Mouse (Mus musculus) right cerebral cortex, postnatal 36 days (tissue): ENCODE results near the gene Smarcd1.
A peak's percentile ranks its signal among the peaks of the same experiment; 100 is the strongest.
"Not testable (repeated sequence)": the region's sequence is repeated elsewhere in the genome, so short reads cannot be mapped to it uniquely, and the experiment has no call there.

ENCODE experiments used
- DNase-seq, 2 experiments: peaks; one replicate each; pipeline ENCODE4 v3.0.0; 2022; ENCODE audit warnings: low spot score in 2 of 2, mixed read lengths in 1 of 2

Gene Smarcd1

DNA sequence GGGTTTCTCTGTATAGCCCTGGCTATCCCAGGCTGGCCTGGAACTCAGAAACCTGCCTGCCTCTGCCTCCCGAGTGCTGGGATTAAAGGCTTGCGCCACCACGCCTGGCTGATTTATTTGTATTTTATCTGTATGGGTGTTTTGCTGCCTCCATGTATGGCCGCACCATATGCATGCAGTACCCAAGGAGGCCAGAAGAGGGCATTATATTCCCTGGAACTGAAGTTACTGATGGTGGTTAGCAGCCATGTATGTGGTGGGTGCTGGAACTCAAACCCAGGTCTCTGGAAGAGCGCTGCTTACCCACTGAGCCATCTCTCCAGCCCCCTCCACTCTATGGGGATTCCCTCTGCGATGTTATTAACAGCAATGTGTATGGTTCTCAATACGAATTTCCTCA, 19.0 kb upstream of the Smarcd1 start:
- no peak for DNase-seq

DNA sequence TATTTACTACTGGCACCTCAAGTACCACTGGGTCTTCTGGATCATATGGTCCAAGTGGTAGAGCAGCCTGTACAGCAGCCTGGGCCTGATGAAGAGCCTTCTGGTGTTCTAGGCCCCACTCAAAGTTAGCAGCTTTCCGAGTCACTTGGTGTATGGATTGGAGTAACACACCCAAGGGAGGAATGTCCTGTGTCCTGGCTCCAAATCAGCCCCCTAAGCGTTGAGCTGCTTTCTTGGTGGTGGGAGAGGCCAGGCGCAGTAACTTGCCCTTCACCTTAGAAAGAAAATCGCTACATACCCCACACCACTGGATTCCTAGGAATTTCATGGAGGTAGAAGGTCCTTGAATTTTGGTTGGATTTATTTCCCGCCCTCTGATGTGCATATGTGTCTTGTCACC, 17.8 kb upstream of the Smarcd1 start:
- DNase-seq = no peak

DNA sequence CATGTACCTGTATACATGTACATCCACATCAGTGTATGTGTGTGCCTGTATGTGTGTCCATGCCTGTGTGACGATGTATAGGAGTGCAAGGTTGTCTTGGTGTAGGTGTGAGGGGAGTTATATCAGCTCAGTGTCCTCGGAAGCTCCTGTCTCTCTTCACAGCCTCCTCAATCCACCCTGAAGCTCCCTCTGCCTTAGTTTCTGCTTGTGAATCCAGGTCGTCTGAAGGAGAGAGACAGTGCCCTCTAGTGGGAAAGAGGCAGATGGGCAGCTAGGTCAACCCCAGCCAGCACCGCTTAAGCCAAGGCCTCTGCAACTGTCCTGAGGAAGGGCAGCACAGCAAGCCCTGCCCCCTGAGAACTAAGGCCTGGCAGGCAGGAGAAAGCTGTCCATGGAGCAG, 13.2 kb upstream of the Smarcd1 start:
- no peak for DNase-seq

DNA sequence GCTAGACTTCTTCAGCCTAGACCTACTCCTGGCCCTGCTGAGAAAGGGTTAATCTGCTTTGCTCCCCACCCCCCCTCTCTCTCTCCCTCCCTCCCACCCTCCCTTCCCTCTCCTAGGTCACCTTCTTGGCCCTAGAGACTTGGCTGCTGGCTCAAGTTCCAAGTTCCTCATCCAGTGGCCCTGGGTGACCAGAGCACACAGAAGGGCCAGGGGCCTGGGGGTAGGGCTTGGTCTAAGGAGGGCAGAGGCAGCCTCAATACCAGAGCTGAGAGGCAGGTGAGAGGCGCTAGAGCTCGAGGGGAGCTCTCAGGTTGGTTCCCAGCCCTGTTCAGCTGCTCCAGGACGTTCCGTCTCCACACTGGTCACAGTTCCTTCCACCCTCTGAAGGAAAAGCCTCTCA, 11.0 kb upstream of the Smarcd1 start:
- no peak for DNase-seq

DNA sequence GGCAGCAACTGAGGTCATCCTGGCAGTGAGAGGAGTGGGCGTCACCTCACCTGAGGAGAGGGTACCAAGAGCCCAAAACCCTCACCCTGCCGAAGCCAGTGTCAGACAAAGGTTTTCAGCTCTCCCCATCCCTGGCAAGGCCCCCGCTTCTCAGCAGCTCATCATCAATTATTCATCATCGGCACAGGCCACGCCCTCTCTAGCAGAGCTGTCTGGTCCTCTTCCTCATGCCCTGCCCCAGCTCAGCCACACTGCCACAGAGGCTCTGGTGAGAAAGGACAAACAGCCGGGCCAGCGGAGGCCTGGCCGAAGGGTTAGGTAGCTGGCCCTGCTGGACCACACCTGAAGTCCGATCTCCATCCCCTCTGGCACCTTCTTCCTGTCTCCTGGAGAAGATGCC, 10.0 kb upstream of the Smarcd1 start:
- no peak for DNase-seq

DNA sequence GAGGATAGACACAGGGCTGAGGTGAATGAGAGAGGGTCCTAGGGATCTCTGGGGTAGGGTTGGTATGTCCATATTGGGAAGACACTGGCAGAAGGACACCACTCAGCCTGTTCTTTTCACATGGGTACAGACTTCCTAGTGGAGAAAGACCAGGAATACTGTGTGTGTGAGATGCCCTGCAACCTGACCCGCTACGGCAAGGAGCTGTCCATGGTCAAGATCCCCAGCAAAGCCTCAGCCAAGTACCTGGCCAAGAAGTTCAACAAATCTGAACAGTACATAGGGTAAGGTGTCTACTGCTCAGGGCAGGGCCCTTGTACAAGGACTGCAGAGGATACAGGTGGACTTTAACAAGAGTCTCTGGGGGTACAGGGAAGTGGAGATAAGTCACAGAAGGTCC, 4.6 kb upstream of the Smarcd1 start:
- no peak for DNase-seq

DNA sequence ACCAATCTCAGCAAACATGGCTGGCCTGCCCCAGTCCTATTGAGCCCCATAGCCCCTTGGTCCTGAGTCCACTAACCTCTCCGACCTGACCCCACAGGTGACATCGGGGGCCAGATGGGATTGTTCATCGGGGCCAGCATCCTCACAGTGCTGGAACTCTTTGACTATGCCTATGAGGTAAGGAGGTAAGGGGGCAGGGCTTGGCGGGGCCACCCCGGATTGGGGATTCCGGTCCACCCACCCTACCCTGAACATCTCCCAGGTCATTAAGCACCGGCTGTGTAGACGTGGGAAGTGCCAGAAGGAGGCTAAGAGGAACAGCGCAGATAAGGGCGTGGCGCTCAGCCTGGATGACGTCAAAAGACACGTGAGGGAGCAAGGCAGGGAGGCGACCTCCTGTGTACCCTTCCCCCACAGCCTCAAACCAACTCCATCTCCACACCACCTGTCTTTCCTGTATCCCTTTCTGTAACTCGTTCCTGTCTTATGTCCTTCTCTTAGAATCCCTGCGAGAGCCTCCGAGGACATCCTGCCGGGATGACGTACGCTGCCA, 3.3 kb upstream of the Smarcd1 start:
- DNase-seq = peak in 1 of 2 experiments; percentile 65

DNA sequence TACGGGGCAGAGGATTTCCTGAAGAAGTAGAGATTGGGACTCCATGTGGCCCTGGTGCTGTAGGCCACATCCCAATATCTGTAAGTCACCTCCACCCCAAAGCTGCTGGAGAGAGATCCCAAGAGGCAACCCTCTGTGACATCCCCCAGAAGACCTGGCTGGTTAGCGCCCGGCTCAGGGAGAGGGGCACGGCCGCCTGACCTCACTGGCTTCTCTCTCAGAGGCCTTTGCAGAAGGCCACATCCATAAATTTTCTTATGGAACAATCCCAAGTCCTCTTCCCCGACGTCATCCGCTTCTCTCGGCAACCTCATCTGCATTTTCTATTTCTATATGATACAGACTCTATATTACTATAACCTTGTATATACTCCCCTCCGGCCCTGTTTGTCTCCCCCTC, 2.2 kb upstream of the Smarcd1 start:
- DNase-seq = no peak

DNA sequence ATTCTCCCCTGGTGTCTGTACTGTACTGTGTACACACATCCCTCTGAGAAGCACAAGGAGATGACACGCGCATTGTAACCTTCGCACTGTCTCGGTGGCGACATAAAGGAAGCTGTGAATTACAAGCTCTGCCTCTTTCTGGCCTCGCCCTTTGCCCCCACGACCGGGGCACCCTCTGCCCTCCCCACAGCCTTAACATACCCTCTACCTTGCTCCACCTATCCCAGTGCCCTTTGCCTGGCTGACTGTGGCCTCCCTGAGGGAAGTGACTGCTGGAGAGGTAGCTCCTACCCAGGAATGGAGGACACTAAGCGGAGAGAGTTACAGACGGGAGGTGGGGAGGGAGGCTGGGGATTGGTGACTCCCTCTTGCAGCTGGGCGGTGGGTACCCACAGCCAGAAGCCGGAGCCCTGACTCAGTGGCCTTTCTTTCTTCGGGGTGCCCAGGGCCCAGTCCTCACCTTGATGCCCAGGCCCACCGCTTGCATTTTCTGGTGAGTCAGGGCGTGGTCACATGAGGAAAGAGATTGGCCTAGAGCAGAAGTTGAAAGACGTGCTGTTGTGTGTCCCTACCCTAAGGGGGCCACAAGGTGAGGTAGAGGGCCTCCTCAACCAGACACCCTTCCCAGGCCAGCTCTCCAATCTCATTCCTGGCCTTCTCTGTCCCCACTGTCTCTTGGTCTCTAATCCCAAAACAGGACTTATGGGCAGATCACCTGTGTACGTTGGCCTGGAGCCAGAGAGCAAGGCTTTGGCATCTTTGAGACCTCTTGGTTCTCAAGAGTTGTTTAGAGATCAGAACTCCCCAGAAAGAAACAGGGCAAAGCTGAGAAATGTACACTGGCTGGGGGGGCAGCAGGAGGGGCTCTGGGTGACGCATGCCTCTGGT, 1.5 kb upstream of the Smarcd1 start:
- DNase-seq = no peak

DNA sequence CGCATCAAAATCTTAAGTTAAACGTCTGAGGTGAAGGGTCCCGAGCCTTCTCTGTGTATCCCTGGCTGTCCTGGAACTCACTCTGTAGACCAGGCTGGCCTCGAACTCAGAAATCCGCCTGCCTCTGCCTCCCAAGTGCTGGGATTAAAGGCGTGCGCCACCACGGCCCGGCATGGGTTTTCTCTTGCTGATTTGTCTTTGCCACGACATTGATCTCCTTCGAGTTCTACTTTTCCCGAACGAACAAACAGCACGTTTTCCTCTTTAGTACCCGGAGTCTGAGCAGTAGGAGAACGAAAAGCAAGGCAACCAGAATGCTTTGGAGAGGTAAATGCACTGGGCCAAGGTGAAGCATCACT, 310 bp upstream of the Smarcd1 start:
- DNase-seq = not testable (repeated sequence)

DNA sequence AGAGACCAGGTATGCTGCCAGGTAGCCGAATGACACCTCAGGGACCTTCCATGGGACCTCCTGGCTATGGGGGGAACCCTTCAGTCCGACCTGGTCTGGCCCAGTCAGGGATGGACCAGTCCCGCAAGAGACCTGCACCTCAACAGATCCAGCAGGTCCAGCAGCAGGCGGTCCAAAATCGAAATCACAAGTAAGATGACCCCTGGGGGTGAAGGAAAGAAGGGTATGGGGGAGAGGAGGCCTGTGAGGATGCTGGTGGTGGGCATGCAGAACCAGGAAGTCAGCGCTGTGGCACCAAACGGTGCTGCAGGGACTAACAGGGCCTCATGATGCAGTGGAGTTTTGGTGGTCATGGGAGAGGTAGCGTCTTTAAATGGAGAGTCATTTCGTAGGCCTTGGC, 1.2 kb downstream of the Smarcd1 start:
- DNase-seq = no peak

DNA sequence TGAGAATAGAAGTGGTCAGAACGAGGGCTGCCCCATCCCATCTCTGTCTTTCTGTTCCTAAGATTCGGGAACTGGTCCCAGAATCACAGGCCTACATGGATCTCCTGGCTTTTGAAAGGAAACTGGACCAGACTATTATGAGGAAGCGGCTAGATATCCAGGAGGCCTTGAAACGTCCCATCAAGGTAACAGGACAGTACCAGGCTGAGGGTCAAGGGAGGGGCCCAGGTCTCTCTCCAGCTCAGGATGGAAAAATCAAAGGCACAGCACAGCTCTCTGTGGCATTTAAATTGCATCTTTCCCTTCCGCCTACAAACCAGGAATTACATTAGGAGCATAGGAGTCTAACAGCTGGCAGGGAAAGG, 1.7 kb downstream of the Smarcd1 start:
- DNase-seq = no peak

DNA sequence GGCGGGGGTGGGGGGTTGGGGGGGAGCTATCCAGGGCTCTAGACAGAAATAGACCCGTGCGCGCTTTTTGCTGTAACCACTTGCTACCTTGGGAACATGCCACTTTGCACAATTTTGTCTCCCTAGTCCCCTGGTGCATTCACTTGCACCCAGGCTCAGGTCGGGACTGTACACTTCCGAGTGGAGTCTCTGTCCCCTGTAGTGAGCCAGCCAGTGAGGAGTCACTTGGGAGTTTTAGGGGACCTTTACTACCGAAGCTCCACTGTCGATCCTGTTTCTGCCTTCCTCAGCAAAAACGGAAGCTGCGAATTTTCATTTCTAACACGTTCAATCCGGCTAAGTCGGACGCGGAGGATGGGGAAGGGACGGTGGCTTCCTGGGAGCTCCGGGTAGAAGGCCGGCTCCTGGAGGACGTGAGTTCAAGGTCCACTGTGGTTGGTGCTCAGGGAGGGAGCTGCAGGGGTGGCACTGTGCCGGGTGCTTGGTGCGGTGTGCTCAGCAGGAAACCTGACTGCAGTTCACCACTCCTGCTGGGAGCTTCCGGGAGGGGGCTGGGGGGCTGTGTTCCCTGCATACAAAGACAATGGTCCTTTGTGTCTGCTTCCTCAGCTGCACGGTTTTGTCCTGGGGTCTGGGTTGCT, 2.2 kb downstream of the Smarcd1 start:
- DNase-seq = peak; percentile 45 to 64

DNA sequence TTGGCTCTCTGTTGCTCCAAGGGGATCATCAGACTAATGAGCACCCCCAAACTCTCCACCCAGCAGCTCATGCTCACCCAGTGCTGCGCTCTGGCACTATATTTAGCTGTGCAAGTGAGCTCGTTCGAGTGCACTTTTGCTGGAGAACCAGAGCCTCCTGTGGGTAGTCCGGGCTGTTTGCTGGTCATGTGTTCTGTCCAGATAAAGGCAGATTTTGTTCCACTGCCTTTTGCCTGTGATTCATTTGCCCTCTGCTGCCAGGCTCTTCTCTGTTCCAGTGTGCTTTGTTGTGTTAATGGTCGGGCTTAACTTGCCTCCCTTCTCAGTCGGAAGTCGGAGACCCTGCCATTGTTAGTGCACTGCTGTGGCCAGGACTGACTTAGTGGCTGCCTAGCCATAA, 3.0 kb downstream of the Smarcd1 start:
- DNase-seq = no peak

DNA sequence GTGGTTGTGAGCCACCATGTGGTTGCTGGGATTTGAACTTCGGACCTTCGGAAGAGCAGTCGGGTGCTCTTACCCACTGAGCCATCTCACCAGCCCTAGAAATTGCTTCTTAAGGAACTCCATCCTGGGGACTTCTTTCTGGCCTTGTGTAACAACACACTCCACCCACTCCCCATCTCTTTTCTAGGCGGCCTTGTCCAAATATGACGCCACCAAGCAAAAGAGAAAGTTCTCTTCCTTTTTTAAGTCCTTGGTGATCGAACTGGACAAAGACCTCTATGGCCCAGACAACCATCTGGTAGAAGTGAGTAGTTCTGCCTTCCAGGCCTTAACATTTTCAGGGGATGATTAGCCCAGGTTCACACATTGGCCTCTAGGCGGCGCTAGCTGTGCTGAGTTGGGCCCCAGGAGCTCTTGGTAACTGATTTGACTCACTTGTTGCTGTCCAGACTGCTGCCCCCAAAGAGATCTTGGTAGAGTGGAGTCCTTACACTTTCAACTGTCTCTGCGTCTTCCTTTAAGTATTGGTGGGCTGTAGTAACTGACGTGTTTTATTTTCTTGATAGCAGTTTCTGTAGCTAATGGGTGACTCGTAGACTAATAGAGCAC, 3.6 kb downstream of the Smarcd1 start, which contains the start of gene Gm17349:
Gm17349 (minus strand) TSS at position 51 of the 609 bp plus-strand sequence.
- DNase-seq = no peak

DNA sequence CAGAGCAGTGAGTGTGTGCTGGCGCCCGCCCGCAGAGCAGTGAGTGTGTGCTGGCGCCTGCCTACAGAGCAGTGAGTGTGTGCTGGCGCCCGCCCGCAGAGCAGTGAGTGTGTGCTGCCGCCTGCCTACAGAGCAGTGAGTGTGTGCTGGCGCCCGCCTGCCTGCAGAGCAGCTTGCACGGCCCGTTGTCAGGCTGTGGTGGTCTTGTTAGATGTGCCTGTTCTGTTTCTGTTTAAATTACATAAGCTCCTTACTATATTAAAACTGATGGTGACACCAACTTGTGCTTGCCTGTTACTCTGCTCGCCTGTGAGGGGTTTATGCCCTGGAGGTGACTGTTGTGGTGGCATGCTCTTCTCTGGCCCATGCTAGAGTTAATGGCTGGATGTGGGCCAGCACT, 6.2 kb downstream of the Smarcd1 start:
- DNase-seq = no peak

DNA sequence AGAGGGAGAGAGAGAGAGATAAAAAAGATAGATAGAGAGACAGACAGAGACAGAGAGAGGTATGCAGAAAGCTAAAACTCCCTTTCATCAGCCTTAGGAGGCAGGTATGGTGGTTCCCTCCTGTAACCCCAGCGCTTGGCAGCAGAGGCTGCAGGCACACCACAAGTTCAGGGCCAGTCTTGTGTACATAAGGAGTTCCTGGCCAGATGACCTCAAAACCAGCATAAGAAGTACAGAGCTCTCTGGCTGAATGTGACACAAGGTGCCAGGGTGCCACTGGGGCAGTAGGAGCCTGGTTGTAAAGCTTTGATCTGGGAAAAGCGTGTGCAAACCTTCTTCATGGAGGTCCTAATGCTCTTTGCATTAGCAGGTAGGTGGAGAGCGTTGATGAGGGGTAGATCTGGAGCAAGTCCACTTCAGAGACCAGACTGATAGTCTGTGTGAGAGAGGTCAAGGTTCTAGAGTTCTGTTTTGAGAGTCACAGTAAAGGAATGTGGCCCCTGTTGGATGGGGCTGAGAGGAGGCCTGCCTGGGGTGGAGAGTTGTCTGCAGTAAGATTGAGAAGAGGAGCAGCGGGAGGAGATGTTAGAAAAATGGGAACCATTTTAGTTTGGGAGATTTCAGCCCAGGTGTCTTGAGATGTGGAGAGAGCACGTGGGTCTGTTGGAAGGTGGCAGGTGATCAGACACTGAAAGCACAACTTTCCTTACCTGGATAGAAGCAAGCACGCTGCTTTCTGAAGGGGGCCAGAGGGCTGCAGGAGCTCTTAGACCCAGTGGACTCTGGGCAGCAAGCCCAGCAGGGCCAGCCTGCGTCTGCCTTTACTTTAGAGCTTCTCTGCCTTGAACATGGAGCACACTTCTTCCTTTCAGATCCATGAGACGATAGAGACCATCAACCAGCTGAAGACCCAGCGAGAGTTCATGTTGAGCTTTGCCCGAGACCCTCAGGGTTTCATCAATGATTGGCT, 8.6 kb downstream of the Smarcd1 start:
- no peak for DNase-seq

DNA sequence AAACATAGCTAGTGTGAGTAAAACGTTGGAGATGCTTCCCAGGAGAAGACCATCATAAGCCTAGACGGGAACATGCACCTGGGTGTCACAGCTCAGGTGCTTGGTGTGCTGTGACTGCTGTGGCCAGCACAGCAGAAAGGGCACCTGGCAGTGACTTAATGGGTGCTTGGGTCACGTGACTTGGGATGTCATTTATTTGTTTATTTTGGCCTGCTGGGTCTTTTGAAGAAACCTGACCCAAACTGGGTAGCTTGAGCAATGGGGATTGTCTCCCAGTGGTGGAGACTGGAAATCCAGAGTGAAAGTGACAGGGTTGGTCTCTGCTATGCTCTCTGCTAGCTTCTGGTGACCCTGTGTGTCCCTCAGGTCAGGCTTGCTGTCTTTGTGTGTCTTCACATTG, 9.6 kb downstream of the Smarcd1 start:
- DNase-seq = no peak

DNA sequence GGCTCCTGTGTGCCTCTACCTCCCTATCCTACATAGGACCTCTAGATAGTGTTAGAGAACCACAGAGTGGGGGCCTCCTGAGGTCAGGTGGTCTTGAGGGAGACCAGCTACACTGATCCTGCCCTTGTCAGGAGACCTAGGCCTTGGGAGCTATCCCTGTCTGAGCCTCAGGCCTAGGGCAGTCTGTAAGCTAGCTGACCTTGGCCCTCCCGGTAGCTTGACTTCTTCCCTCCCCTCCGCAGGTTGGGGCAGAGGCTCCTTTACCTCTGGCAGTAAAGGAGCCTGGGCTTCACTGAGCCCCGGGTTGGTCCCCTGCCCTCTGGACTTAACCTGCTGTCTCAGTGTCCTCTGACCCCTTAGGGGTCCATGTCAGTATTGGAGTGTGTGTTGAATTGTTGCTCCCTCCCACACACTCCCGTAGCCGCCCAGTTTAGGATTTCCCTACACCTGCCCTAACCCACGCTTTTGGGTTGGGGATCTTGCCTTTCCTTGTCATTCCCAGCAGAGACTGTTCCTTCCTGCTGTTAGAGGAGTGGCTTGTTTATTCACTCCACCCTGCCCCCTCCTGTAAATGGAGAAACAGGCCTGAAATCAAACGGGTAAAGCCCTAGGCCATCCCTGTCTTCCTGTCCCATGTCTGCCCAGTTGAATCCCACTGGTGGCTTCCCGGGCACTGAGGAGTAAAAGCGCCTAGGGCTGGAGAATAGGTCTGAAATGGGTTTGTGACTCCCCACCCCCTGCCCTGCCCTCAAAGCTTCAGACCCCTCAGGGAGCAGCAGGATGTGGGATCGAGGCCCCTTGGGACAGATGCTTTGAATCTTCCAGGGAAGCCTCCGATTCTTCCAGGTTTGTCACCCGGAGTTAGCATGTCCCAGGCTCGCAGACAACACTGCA, 11.0 kb downstream of the Smarcd1 start:
- no peak for DNase-seq

DNA sequence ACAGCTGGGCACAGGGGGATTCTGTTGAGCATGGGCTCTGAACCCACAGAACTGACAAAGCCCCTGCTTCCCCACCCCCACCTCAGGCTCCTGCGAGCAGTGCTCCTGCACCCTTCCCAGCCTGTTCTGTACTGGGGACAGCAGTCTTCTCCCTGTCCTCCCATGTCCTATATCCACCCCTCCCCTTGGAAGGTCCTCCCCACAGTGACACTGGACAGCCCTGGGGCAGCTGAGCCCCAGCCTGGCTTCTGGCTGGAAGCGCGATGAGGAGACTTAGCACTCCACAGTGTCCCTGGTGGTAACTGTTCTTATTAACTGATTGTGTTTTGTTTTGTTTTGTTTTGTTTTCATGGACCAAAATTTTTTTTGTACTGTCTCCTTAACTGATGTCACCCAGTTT, 11.6 kb downstream of the Smarcd1 start:
- no peak for DNase-seq

DNA sequence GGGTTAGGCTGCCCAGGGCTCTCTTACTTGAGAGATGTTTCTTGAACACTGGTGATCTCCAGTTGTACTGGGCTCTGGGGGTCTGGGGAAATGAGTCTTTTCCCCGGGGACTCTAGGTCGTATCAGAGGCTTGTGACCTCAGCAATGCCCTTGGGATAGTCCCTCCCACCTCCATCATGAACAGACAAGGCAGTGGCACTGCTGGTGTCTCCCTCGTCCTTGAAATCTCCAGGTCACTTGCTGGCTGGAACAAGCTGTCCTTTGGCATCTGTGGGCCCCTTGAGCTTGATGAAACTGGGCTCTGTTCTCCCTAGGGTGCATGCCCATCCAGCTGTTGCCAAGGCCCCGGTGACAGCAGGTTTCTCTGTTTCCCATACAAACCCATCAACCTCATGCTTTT, 12.3 kb downstream of the Smarcd1 start:
- DNase-seq = no peak
